In genomic region chr7:100187601-100188000, GRCm38 (mm10) we compare ENCODE assay signal across 8 mouse cellular contexts. TPM values are rescaled to one million over a fixed set of nuclear protein-coding genes. Genes with fewer than 3 reads are reported as not detected.
DNase-seq lines count a peak whose midpoint lies in the region; ATAC-seq and TF ChIP-seq lines count a peak whose summit lies in the region.

No protein-coding gene starts in this region.

- no peaks in the 10 kb centered on the region for H3K4me1 ChIP-seq in lung, embryonic 14.5 days (ENCODE audit: insufficient read depth)

- no peaks in the 10 kb centered on the region for H3K9me3 ChIP-seq in lung, embryonic 14.5 days (ENCODE audit: low read depth, low read length)

- no peaks in the 10 kb centered on the region for H3K36me3 ChIP-seq in lung, embryonic 14.5 days (ENCODE audit: insufficient read depth)

- 20% methylated on average over 7 of the region's 7 CpGs for WGBS in lung, embryonic 14.5 days

- no peak overlapping the region for H3K9ac ChIP-seq in lung, embryonic 14.5 days

- H3K4me2 ChIP-seq in lung, embryonic 14.5 days, result no peak overlapping the region

- peak; percentile 87 for TF ChIP-seq CTCF in lung, embryonic 14.5 days (IDR thresholded peaks at IDR 0.05; ENCODE audit: low read depth)

- peak; percentile 26 for DNase-seq in cerebellum, adult 11 months
- DNase-seq in right cerebral cortex, adult 2 months (ENCODE audit: low spot score in 2 of 2), result peak; percentile 49 to 58
- no peak for DNase-seq in right cerebral cortex, postnatal 36 days (ENCODE audit: low spot score in 2 of 2)
- peak; percentile 51 to 75 for DNase-seq in cerebellum, postnatal 25 days
- DNase-seq in induced T-regulatory cell, adult 2 months (ENCODE audit: low read depth), result peak; percentile 58
- peak; percentile 80 for DNase-seq in lung, embryonic 14.5 days
- DNase-seq in right cerebral cortex, postnatal 10 days (ENCODE audit: low spot score in 2 of 2), result peak; percentile 40 to 64

- H3K4me3 ChIP-seq in lung, embryonic 14.5 days (ENCODE audit: low read depth, low read length), result no peak overlapping the region

- ATAC-seq in cerebellum, adult (ENCODE audit: insufficient number of reproducible peaks, low FRiP score, low TSS enrichment), result no peak
- no peak for ATAC-seq in lung, embryonic 14.5 days (ENCODE audit: insufficient read depth)

- 0 out of 2 replicates have a peak, but pooled peaks cover 5% of the 10 kb centered on the region for H3K27me3 ChIP-seq in lung, embryonic 14.5 days (ENCODE audit: insufficient read depth, low read length)

- no peak overlapping the region for H3K27ac ChIP-seq in lung, embryonic 14.5 days (ENCODE audit: low read depth)

RNA-seq across cellular contexts. Expression of gene Kcne3, which starts 11.3 kb away (rescaled TPM):
- 1.8 and 2.2 TPM in 2 replicates for polyA plus RNA-seq in lung, embryonic 14.5 days (2014; fragmentation: Nextera tagmentation; extraction: Ambion mirVana)

RNA-seq across cellular contexts. Expression of gene Lipt2, which starts 28.5 kb away (rescaled TPM):
- 22.9 and 27.3 TPM in 2 replicates for polyA plus RNA-seq in lung, embryonic 14.5 days (2014; fragmentation: Nextera tagmentation; extraction: Ambion mirVana)

RNA-seq across cellular contexts. Expression of gene Pgm2l1, which starts 39.6 kb away (rescaled TPM):
- 2.2 and 2.6 TPM in 2 replicates for polyA plus RNA-seq in lung, embryonic 14.5 days (2014; fragmentation: Nextera tagmentation; extraction: Ambion mirVana)

Comparison
In these comparisons a context has a peak if more than half of its experiments do, and no peak if none do; other contexts are left out.
1. DNase-seq: peak in cerebellum, adult 11 months (single experiment), right cerebral cortex, adult 2 months (2 of 2), cerebellum, postnatal 25 days (2 of 2), induced T-regulatory cell, adult 2 months (single experiment), lung, embryonic 14.5 days (single experiment) and right cerebral cortex, postnatal 10 days (2 of 2); none in right cerebral cortex, postnatal 36 days (0 of 2).